Mouse (Mus musculus): ENCODE data around the gene Mpnd. TPM values are rescaled to one million over a fixed set of nuclear protein-coding genes. Genes with fewer than 3 reads are reported as not detected.

Mpnd gene
- 17.5 and 23.9 TPM in 2 replicates for polyA plus RNA-seq (2015; fragmentation: Nextera tagmentation; extraction: Ambion mirVana)

DNA sequence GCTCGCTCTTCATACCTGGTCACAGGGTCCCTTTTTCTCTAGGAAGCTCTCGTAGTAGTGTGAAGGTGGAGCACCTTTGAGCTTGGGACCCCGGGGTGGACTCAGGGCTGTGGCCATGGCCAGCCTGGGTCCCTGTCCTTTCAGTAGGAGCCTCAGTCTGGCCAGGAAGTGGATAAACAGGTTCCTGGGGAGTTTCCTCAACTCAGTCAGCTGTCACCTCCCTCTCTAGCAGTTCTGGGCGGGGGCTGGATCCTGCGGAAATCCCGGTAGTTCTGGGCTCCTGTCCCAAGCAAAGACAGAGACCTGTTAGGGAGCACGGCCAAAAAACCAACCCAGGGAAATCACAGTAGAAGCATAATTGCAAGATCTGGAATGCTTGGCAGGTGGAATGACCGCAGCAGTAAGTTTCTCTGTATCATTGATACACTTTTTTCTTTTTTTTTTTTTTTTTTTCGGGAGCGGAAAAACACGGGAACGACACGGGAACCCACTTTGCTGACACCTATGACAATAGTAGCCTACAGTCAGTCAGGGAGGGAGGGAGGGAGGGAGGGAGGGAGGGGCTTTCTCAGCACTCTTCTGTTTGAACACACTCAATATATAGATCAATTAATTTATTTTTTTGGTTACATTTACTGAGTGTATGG, at the start of gene Mpnd, which contains the start of gene Stap2:
Gene Mpnd (plus strand): TSS at position 297 of the 647 bp plus-strand sequence.
Gene Stap2 (minus strand): TSS at position 170 of the 647 bp plus-strand sequence.
- peak within 1 kb of the TSS; percentile 65 for H3K27ac ChIP-seq (ENCODE audit: low read depth)
- peak within 1 kb of the TSS; percentile 32 for H3K4me3 ChIP-seq (ENCODE audit: low read depth, low read length)
- WGBS (ENCODE audit: insufficient replicate concordance) = 35% methylated on average over 13 of the region's 13 CpGs
- H3K9me3 ChIP-seq (ENCODE audit: low read length) = no peaks in the 10 kb centered on the region
- H3K4me2 ChIP-seq (ENCODE audit: low read depth, low read length) = peak within 1 kb of the TSS; percentile 47
- DNase-seq = peak; percentile 60
- peak within 1 kb of the TSS; percentile 42 for H3K9ac ChIP-seq (replicated peaks)
- 0 out of 2 replicates have a peak, but pooled peaks cover 4% of the 10 kb centered on the region for H3K27me3 ChIP-seq (ENCODE audit: insufficient read depth, low read length)
- TF ChIP-seq CTCF (IDR thresholded peaks at IDR 0.05; ENCODE audit: low read depth) (no peak), EP300 (IDR thresholded peaks at IDR 0.05; ENCODE audit: low read depth) (no peak)
- peak; percentile 18 for ATAC-seq
- peaks cover 24% of the 10 kb centered on the region for H3K4me1 ChIP-seq (ENCODE audit: insufficient read depth)
- H3K36me3 ChIP-seq (replicated peaks; ENCODE audit: insufficient read depth, low read length) = no peaks in the 10 kb centered on the region

DNA sequence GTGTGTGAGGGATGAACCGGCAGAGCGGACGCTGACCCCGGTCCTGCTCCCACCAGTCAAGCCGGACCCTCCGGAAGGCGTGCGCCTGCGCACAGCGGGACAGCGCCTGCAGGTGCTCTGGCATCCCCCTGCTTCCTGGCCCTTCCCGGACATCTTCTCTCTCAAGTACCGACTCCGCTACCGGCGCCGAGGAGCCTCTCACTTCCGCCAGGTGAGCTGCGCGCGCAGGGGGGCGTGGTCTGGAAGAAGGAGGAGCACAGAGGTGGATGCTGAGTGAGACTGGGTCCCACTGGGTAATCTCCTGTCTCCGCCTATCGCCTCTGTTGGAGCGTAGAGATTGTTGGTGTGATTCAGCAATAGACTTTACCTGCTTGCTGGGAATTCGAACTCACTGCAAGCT, 49.4 kb upstream of the Mpnd start:
- 19% methylated on average over 25 of the region's 26 CpGs for WGBS (ENCODE audit: insufficient replicate concordance)
- H3K9me3 ChIP-seq (ENCODE audit: low read length) = no peaks in the 10 kb centered on the region

DNA sequence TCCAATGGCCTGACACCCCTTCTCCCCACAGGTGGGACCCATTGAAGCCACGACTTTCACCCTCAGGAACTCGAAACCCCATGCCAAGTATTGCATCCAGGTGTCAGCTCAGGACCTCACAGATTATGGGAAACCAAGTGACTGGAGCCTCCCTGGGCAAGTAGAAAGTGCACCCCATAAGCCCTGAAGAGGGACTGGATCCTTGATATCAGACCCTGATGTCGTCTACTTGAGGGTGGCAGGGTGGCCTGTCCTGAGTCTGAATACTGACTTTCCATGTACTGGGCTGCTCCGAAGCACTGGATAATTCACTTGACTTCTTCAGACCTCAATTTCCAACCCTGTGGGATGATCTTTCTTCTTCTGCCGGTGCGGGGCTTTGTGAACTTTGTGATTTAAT, 48.9 kb upstream of the Mpnd start:
- Histone ChIP-seq H3K27ac (ENCODE audit: low read depth) (no peak overlapping the region), H3K36me3 (replicated peaks; ENCODE audit: insufficient read depth, low read length) (peaks cover 7% of the 10 kb centered on the region; the same call in 1 of the 2 replicates), H3K9me3 (ENCODE audit: low read length) (no peaks in the 10 kb centered on the region), H3K4me2 (ENCODE audit: low read depth, low read length) (peak overlapping the region; percentile 64), H3K27me3 (ENCODE audit: insufficient read depth, low read length) (no peaks in the 10 kb centered on the region), H3K4me3 (ENCODE audit: low read depth, low read length) (no peak overlapping the region), H3K4me1 (ENCODE audit: insufficient read depth) (peaks cover 23% of the 10 kb centered on the region), H3K9ac (replicated peaks) (no peak overlapping the region)
- WGBS (ENCODE audit: insufficient replicate concordance) = 57% methylated on average over 6 of the region's 6 CpGs
- DNase-seq = no peak
- ATAC-seq = no peak
- TF ChIP-seq EP300 (IDR thresholded peaks at IDR 0.05; ENCODE audit: low read depth) (no peak), CTCF (IDR thresholded peaks at IDR 0.05; ENCODE audit: low read depth) (no peak)

More for the DNA sequence above, 49.4 kb upstream of the Mpnd start:
- Histone ChIP-seq H3K4me2 (ENCODE audit: low read depth, low read length) (peak overlapping the region; percentile 64), H3K27ac (ENCODE audit: low read depth) (no peak overlapping the region), H3K9ac (replicated peaks) (no peak overlapping the region), H3K27me3 (ENCODE audit: insufficient read depth, low read length) (no peaks in the 10 kb centered on the region), H3K4me3 (ENCODE audit: low read depth, low read length) (peak overlapping the region; percentile 34), H3K4me1 (ENCODE audit: insufficient read depth) (peaks cover 23% of the 10 kb centered on the region), H3K36me3 (replicated peaks; ENCODE audit: insufficient read depth, low read length) (peaks cover 2% of the 10 kb centered on the region; the same call in 1 of the 2 replicates)
- TF ChIP-seq CTCF (IDR thresholded peaks at IDR 0.05; ENCODE audit: low read depth) (no peak), EP300 (IDR thresholded peaks at IDR 0.05; ENCODE audit: low read depth) (no peak)
- DNase-seq = peak; percentile 84
- ATAC-seq = no peak

DNA sequence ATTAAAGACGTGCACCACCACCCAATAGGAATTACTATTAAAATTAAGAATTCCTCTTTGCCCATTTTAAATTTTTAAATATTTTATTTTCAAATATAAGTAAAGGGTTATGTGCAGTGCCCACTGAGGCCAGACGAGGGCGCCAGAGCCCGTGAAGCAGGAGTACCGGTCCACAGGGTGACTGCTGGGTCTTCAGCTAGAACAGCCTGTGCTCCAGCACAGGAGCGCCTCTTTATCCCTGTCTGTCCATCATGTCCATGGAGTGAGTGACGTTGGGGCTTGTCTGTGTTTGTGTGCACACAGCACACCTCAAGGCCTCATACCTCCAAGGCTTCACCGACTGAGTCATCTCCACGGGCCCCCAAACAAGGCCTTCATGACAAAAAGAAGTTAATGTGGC, 48.3 kb upstream of the Mpnd start:
- no peak overlapping the region for H3K27ac ChIP-seq (ENCODE audit: low read depth)
- DNase-seq (peak; percentile 82), ATAC-seq (no peak)
- no peak overlapping the region for H3K4me2 ChIP-seq (ENCODE audit: low read depth, low read length)
- no peaks in the 10 kb centered on the region for H3K9me3 ChIP-seq (ENCODE audit: low read length)
- TF ChIP-seq EP300 (IDR thresholded peaks at IDR 0.05; ENCODE audit: low read depth) (no peak), CTCF (IDR thresholded peaks at IDR 0.05; ENCODE audit: low read depth) (peak; percentile 87)
- H3K4me1 ChIP-seq (ENCODE audit: insufficient read depth) = peaks cover 23% of the 10 kb centered on the region
- peaks cover 10% of the 10 kb centered on the region for H3K36me3 ChIP-seq (replicated peaks; ENCODE audit: insufficient read depth, low read length)
- no peaks in the 10 kb centered on the region for H3K27me3 ChIP-seq (ENCODE audit: insufficient read depth, low read length)
- 21% methylated on average over 9 of the region's 9 CpGs for WGBS (ENCODE audit: insufficient replicate concordance)
- H3K9ac ChIP-seq (replicated peaks) = no peak overlapping the region
- H3K4me3 ChIP-seq (ENCODE audit: low read depth, low read length) = no peak overlapping the region

DNA sequence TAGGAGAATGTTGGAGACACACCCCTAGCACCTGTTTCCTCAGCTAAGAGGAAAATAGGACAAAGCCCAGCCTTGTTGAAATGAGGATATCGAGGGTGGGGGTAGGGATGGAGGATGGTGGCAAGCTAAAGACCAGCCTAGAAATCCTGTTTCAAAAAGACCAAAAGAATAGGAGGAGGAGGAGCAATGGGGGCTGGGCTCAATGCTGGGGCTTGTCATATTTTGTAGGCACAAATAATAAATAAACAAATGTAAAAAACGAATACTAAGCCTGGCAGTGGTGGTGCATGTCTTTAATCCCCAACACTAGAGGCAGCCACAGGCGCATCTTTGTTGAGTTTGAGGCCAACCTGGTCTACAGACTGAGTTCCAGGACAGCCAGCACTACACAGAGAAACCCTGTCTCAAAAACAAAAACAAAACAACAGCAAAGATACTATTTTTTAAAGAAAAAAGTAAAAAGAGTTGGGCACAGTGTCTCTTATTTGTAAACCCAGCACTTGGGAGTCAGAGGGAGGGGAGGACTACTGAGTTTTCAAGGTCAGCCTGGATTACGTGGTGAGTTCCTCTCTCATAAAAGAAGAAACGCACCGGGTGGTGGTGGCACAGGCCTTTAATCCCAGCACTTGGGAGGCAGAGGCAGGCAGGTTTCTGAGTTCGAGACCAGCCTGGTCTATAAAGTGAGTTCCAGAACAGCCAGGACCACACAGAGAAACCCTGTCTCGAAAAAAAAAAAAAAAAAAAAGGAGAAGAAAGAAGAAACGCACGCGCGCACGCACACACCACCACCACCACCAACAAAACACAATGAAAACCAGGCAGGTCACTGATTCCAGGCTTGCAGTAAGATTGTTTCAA, 47.6 kb upstream of the Mpnd start:
- Histone ChIP-seq H3K4me3 (ENCODE audit: low read depth, low read length) (peak overlapping the region; percentile 55), H3K4me2 (ENCODE audit: low read depth, low read length) (peak overlapping the region; percentile 74), H3K4me1 (ENCODE audit: insufficient read depth) (peaks cover 23% of the 10 kb centered on the region), H3K36me3 (replicated peaks; ENCODE audit: insufficient read depth, low read length) (peaks cover 10% of the 10 kb centered on the region), H3K27me3 (ENCODE audit: insufficient read depth, low read length) (no peaks in the 10 kb centered on the region), H3K9me3 (ENCODE audit: low read length) (no peaks in the 10 kb centered on the region), H3K9ac (replicated peaks) (peak overlapping the region; percentile 59; the same call in 1 of the 2 replicates), H3K27ac (ENCODE audit: low read depth) (peak overlapping the region; percentile 89)
- WGBS (ENCODE audit: insufficient replicate concordance) = 66% methylated on average over 13 of the region's 13 CpGs
- DNase-seq = no peak
- TF ChIP-seq CTCF (IDR thresholded peaks at IDR 0.05; ENCODE audit: low read depth) = no peak
- TF ChIP-seq EP300 (IDR thresholded peaks at IDR 0.05; ENCODE audit: low read depth) = no peak
- ATAC-seq = no peak

DNA sequence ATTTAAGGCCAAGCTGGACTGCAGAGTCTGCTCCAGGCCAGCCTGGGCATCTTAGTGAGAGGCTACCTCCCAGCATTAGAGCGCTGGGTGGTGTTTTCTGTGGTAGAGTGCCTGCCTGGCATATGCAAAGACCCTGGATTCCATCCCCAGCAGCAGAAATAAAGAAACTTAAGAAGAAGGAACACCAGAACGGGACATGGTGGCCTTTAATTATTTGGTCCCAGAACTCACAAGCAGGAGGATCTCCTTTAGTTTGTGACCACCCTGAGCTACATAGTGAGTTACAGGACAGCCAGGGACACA, 47.0 kb upstream of the Mpnd start:
- Histone ChIP-seq H3K9ac (replicated peaks) (peak overlapping the region; percentile 59), H3K9me3 (ENCODE audit: low read length) (no peaks in the 10 kb centered on the region), H3K27ac (ENCODE audit: low read depth) (peak overlapping the region; percentile 89), H3K4me3 (ENCODE audit: low read depth, low read length) (peak overlapping the region; percentile 55), H3K27me3 (ENCODE audit: insufficient read depth, low read length) (no peaks in the 10 kb centered on the region), H3K36me3 (replicated peaks; ENCODE audit: insufficient read depth, low read length) (peaks cover 10% of the 10 kb centered on the region), H3K4me2 (ENCODE audit: low read depth, low read length) (peak overlapping the region; percentile 74), H3K4me1 (ENCODE audit: insufficient read depth) (peaks cover 23% of the 10 kb centered on the region)
- WGBS (ENCODE audit: insufficient replicate concordance) = 33% methylated on average over 2 of the region's 2 CpGs
- TF ChIP-seq EP300 (IDR thresholded peaks at IDR 0.05; ENCODE audit: low read depth) = no peak
- TF ChIP-seq CTCF (IDR thresholded peaks at IDR 0.05; ENCODE audit: low read depth) = no peak
- ATAC-seq (no peak), DNase-seq (no peak)
